Comparison of ENCODE assay signal across 8 mouse cellular contexts in the genomic region with DNA sequence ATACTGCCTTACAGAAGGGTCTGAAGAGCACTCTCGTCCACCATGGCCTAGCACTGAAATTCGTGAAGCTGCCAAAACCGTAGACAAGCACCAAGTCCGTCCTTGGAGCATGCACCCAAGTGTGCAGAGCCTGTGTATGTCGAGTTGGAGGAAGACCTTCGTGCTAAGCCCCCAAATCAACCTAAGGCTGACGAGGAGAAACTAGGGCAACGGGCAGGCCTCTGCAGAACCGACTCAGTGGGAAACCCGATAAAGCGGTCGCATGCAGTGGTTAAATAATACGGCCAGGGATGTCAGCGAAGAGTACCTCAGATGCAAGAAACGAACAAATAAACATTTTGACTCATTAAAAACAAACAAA. TPM values are rescaled to one million over a fixed set of nuclear protein-coding genes. Genes with fewer than 3 reads are reported as not detected.
DNase-seq lines count a peak whose midpoint lies in the region; ATAC-seq and TF ChIP-seq lines count a peak whose summit lies in the region.
"Had no signal": no experiment of that assay in that cellular context is flagged by ENCODE, and none has a peak within 500 bp of the region (broad histone marks: within the 10 kb centered on the region; RNA-seq: fewer than 3 reads in every experiment).

No protein-coding gene starts in this region.

- TF ChIP-seq CTCF in lung, postnatal 0 days (IDR thresholded peaks at IDR 0.05): no peak
- TF ChIP-seq CTCF in small intestine, adult 2 months (IDR thresholded peaks at IDR 0.05; ENCODE audit: extremely low read depth, insufficient read length, insufficient replicate concordance, low read depth, low read length): no peak

- TF ChIP-seq POLR2A in small intestine, adult 2 months (IDR thresholded peaks at IDR 0.05; ENCODE audit: low read depth, low read length): no peak

- no peaks in the 10 kb centered on the region for H3K36me3 ChIP-seq in lung, postnatal 0 days (ENCODE audit: insufficient read depth, low read length)
- no peaks in the 10 kb centered on the region for H3K36me3 ChIP-seq in forebrain, embryonic 11.5 days (ENCODE audit: control insufficient read depth, insufficient read depth, low read length)
- H3K36me3 ChIP-seq in limb, embryonic 11.5 days (ENCODE audit: control insufficient read depth, insufficient read depth, low read length): no peaks in the 10 kb centered on the region
- H3K36me3 ChIP-seq in small intestine, adult 2 months (ENCODE audit: control insufficient read depth, insufficient read depth, low read length): no peaks in the 10 kb centered on the region

- H3K27ac ChIP-seq in lung, postnatal 0 days (ENCODE audit: low read length): no peak overlapping the region
- H3K27ac ChIP-seq in forebrain, embryonic 11.5 days (ENCODE audit: low read depth, low read length): peak overlapping the region; percentile 47; the same call in 1 of the 2 replicates
- H3K27ac ChIP-seq in limb, embryonic 11.5 days (replicated peaks; ENCODE audit: low read depth, low read length): 0 out of 2 replicates have a peak overlapping the region, but pooled peaks have one; percentile 62
- H3K27ac ChIP-seq in small intestine, adult 2 months (ENCODE audit: insufficient read depth, low read depth, low read length): no peak overlapping the region

- DNase-seq in lung, postnatal 0 days (ENCODE audit: low spot score): no peak
- DNase-seq in lung, postnatal 25 days (ENCODE audit: low spot score): no peak
- peak; percentile 74 for DNase-seq in forebrain, embryonic 11.5 days (ENCODE audit: low spot score)
- no peak for DNase-seq in limb, embryonic 11.5 days (ENCODE audit: low spot score)
- no peak for DNase-seq in layer of hippocampus, adult 9-10 months (ENCODE audit: low spot score)

- 0 out of 2 replicates have a peak overlapping the region, but pooled peaks have one; percentile 41 for H3K9ac ChIP-seq in lung, postnatal 0 days (replicated peaks; ENCODE audit: low read depth)
- H3K9ac ChIP-seq in forebrain, embryonic 11.5 days (ENCODE audit: low read length): peak overlapping the region; percentile 65
- peak overlapping the region; percentile 73 for H3K9ac ChIP-seq in limb, embryonic 11.5 days (ENCODE audit: low read length)

- H3K9me3 ChIP-seq in lung, postnatal 0 days (ENCODE audit: low read length): no peaks in the 10 kb centered on the region
- no peaks in the 10 kb centered on the region for H3K9me3 ChIP-seq in forebrain, embryonic 11.5 days (ENCODE audit: control insufficient read depth, low read length)
- no peaks in the 10 kb centered on the region for H3K9me3 ChIP-seq in limb, embryonic 11.5 days (ENCODE audit: control insufficient read depth, low read length)

- H3K4me2 ChIP-seq in lung, postnatal 0 days (replicated peaks; ENCODE audit: low read depth, low read length): peak overlapping the region; percentile 57
- peak overlapping the region; percentile 43 for H3K4me2 ChIP-seq in forebrain, embryonic 11.5 days (ENCODE audit: low read depth, low read length, severe bottlenecking)
- H3K4me2 ChIP-seq in limb, embryonic 11.5 days (ENCODE audit: low read depth, severe bottlenecking): peak overlapping the region; percentile 45

- peak overlapping the region; percentile 52 for H3K4me3 ChIP-seq in lung, postnatal 0 days (ENCODE audit: low read depth, low read length)
- peak overlapping the region; percentile 45 for H3K4me3 ChIP-seq in forebrain, embryonic 11.5 days (ENCODE audit: low read depth, low read length)
- peak overlapping the region; percentile 51 for H3K4me3 ChIP-seq in limb, embryonic 11.5 days (ENCODE audit: low read depth, low read length)
- peak overlapping the region; percentile 76; the same call in 1 of the 2 replicates for H3K4me3 ChIP-seq in small intestine, adult 2 months (ENCODE audit: low read depth, low read length)

- ATAC-seq in lung, postnatal 0 days: no peak
- ATAC-seq in forebrain, embryonic 11.5 days (replicated peaks; ENCODE audit: low FRiP score): peak; percentile 49
- 0 out of 2 replicates have a peak, but pooled peaks have one; percentile 29 for ATAC-seq in limb, embryonic 11.5 days (ENCODE audit: insufficient number of reproducible peaks, low FRiP score, low TSS enrichment, low read depth)
- no peak for ATAC-seq in megakaryocyte progenitor cell, adult 5-6 weeks (replicated peaks; ENCODE audit: poor library complexity)

- no peaks in the 10 kb centered on the region for H3K4me1 ChIP-seq in lung, postnatal 0 days (ENCODE audit: insufficient read depth, low read depth, low read length)
- H3K4me1 ChIP-seq in forebrain, embryonic 11.5 days (replicated peaks; ENCODE audit: control insufficient read depth, insufficient read depth, low read length): 0 out of 2 replicates have a peak, but pooled peaks cover 2% of the 10 kb centered on the region
- no peaks in the 10 kb centered on the region for H3K4me1 ChIP-seq in limb, embryonic 11.5 days (ENCODE audit: control insufficient read depth, insufficient read depth, low read length)
- H3K4me1 ChIP-seq in small intestine, adult 2 months (ENCODE audit: control insufficient read depth, insufficient read depth, insufficient read length, low read length): peaks cover 5% of the 10 kb centered on the region; the same call in 1 of the 2 replicates

- 12% methylated on average over 15 of the region's 15 CpGs for WGBS in lung, postnatal 0 days
- WGBS in forebrain, embryonic 11.5 days: 8% methylated on average over 15 of the region's 15 CpGs
- WGBS in limb, embryonic 11.5 days: 17% methylated on average over 15 of the region's 15 CpGs
- WGBS in small intestine, adult 2 months: 34% methylated on average over 15 of the region's 15 CpGs

- TF ChIP-seq EP300 in lung, postnatal 0 days (IDR thresholded peaks at IDR 0.05): no peak

- H3K27me3 ChIP-seq in lung, postnatal 0 days (replicated peaks; ENCODE audit: insufficient read depth, low read length): no peaks in the 10 kb centered on the region
- H3K27me3 ChIP-seq in forebrain, embryonic 11.5 days (ENCODE audit: control insufficient read depth, insufficient read depth, low read length): no peaks in the 10 kb centered on the region
- no peaks in the 10 kb centered on the region for H3K27me3 ChIP-seq in limb, embryonic 11.5 days (ENCODE audit: control insufficient read depth, insufficient read depth, low read length)
- no peaks in the 10 kb centered on the region for H3K27me3 ChIP-seq in small intestine, adult 2 months (ENCODE audit: control insufficient read depth, insufficient read depth, low read length)

RNA-seq across cellular contexts. Expression of a gene that starts 3.1 kb away (rescaled TPM):
- 32.2 and 33.2 TPM in 2 replicates for polyA plus RNA-seq in lung, postnatal 0 days (2015; fragmentation: Nextera tagmentation; extraction: Ambion mirVana)
- 1.5 and 2.9 TPM in 2 replicates for polyA plus RNA-seq in forebrain, embryonic 11.5 days (2014; fragmentation: Nextera tagmentation; extraction: Ambion mirVana)
- polyA plus RNA-seq in limb, embryonic 11.5 days (2014; fragmentation: Nextera tagmentation; extraction: Ambion mirVana): 0.96 and 1.7 TPM in 2 replicates
- 0.96 and 1.2 TPM in 2 replicates for polyA plus RNA-seq in small intestine, adult 2 months (2012; rRNA removed)
- total RNA-seq in megakaryocyte progenitor cell, adult 5-6 weeks (2015): 2.0 and 4.2 TPM in 2 replicates
- 1.0 and 4.8 TPM in 2 replicates for total RNA-seq in megakaryocyte progenitor cell, adult 5-6 weeks (2017)

RNA-seq across cellular contexts. Expression of a gene that starts 39.8 kb away (rescaled TPM):
- polyA plus RNA-seq in lung, postnatal 0 days (2015; fragmentation: Nextera tagmentation; extraction: Ambion mirVana): 145 and 157 TPM in 2 replicates
- 272 and 277 TPM in 2 replicates for polyA plus RNA-seq in forebrain, embryonic 11.5 days (2014; fragmentation: Nextera tagmentation; extraction: Ambion mirVana)
- 267 and 288 TPM in 2 replicates for polyA plus RNA-seq in limb, embryonic 11.5 days (2014; fragmentation: Nextera tagmentation; extraction: Ambion mirVana)
- polyA plus RNA-seq in small intestine, adult 2 months (2012; rRNA removed): 120 and 226 TPM in 2 replicates
- 154 and 160 TPM in 2 replicates for total RNA-seq in megakaryocyte progenitor cell, adult 5-6 weeks (2015)
- 63.2 and 69.4 TPM in 2 replicates for total RNA-seq in megakaryocyte progenitor cell, adult 5-6 weeks (2017)

RNA-seq across cellular contexts. Expression of a gene that starts 39.9 kb away (rescaled TPM):
- 0.62 and 0.73 TPM in 2 replicates for polyA plus RNA-seq in lung, postnatal 0 days (2015; fragmentation: Nextera tagmentation; extraction: Ambion mirVana)
- polyA plus RNA-seq in forebrain, embryonic 11.5 days (2014; fragmentation: Nextera tagmentation; extraction: Ambion mirVana): 0.13 TPM in 1 of 2 replicates, not detected in the other
- 0.61 and 0.68 TPM in 2 replicates for polyA plus RNA-seq in limb, embryonic 11.5 days (2014; fragmentation: Nextera tagmentation; extraction: Ambion mirVana)
- 0.28 and 0.66 TPM in 2 replicates for polyA plus RNA-seq in small intestine, adult 2 months (2012; rRNA removed)
- not detected in 2 replicates for total RNA-seq in megakaryocyte progenitor cell, adult 5-6 weeks (2015)
- not detected in 2 replicates for total RNA-seq in megakaryocyte progenitor cell, adult 5-6 weeks (2017)
- total RNA-seq: common myeloid progenitor, adult 5-6 weeks had no signal

RNA-seq across cellular contexts. Expression of a gene that starts 45.9 kb away (rescaled TPM):
- 29.3 and 37.4 TPM in 2 replicates for polyA plus RNA-seq in lung, postnatal 0 days (2015; fragmentation: Nextera tagmentation; extraction: Ambion mirVana)
- 4.3 TPM in 2 replicates for polyA plus RNA-seq in forebrain, embryonic 11.5 days (2014; fragmentation: Nextera tagmentation; extraction: Ambion mirVana)
- polyA plus RNA-seq in limb, embryonic 11.5 days (2014; fragmentation: Nextera tagmentation; extraction: Ambion mirVana): 4.0 and 4.7 TPM in 2 replicates
- polyA plus RNA-seq in small intestine, adult 2 months (2012; rRNA removed): 4.9 and 6.7 TPM in 2 replicates
- 384 and 416 TPM in 2 replicates for total RNA-seq in megakaryocyte progenitor cell, adult 5-6 weeks (2015)
- 406 and 474 TPM in 2 replicates for total RNA-seq in megakaryocyte progenitor cell, adult 5-6 weeks (2017)

Comparison
In these comparisons a context has a peak if more than half of its experiments do, and no peak if none do; other contexts are left out.
1. ATAC-seq: peak in forebrain, embryonic 11.5 days (single experiment) and limb, embryonic 11.5 days (single experiment); none in lung, postnatal 0 days (single experiment) and megakaryocyte progenitor cell, adult 5-6 weeks (single experiment).
2. H3K27ac ChIP-seq: peak in forebrain, embryonic 11.5 days (single experiment) and limb, embryonic 11.5 days (single experiment); none in lung, postnatal 0 days (single experiment) and small intestine, adult 2 months (single experiment).
3. Peak in every context shown above with its lines, with median percentiles within 50 percentile points of each other: H3K4me2 ChIP-seq, H3K4me3 ChIP-seq and H3K9ac ChIP-seq.